Mouse (Mus musculus) mammary gland, adult 2 months (tissue): Measurements from ENCODE around the gene Mfsd5. TPM values are rescaled to one million over a fixed set of nuclear protein-coding genes. Genes with fewer than 3 reads are reported as not detected.

Source experiments
- polyA plus RNA-seq: library from polyadenylated mRNA; depleted of rRNA; stranded (reverse); fragments of >200 nt; gene quantifications from 2 replicates; pipeline ENCODE4 v1.2.3, GENCODE M21; 2012; ENCODE audit warnings: low replicate concordance; rRNA removed

The Mfsd5 gene
- 117 and 134 TPM in 2 replicates for polyA plus RNA-seq

DNA sequence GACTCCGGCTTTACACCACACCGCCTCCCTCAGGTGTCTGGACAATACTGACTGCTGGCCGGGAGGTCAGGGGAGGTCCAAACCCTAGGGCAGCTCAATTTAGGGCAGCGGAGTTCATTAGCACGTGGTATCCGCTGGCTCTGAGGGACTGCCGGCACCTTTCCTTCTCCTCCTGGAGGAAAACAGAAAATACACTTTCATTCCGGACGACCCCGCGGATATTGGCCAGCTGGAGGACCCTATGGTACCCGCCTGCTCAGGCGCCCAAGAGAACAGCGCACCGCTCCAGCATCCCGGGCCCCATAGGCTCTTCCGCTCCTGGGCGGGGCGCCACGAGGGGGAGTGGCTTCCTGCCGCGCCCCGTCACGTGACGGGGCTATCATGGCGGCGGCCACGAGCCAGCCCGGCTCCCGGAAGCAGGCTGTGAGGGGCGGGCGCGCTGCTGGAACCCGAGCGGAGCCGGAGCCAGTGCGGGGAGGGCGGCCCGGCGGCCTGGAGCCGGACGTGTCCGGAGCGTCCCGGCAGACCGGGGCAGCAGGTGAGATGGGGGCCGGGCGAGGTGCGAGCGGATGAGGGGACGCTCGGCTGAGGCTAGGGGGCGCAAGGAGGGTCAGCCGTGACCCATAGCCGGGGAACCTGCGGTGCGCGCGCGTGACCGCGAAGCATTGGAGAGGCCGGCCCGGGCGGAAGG is at the start of gene Mfsd5:
Mfsd5 (plus strand) TSS at position 363 of the 691 bp plus-strand sequence.

DNA sequence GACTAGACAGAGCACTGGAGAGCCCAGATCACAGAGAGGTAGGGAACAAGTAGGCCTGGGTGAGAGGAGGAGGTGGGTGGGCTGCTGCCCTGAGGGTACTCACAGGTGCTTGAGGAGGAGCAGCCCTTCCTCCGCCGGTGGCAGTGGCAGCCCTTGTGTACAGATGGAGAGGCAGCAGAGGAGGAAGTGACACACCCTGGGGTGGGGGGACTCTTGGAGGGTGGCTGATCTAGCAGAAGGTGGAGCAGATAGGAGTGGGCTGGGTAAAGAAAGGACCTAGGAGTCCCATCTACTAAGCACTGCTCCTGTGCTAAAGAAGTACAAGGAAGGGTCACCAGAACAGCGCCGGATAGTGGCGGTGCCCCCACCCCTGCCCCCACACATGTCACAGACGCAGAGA is 47.5 kb upstream of the Mfsd5 start, which contains the start of gene Itgb7:
Itgb7 (minus strand) TSS at position 197 of the 400 bp plus-strand sequence.

GRCm38 (mm10) chr15:102257202-102258075 is 21.8 kb upstream of the Mfsd5 start, which contains the start of gene Rarg:
Rarg (minus strand) TSS chr15:102257517.

DNA sequence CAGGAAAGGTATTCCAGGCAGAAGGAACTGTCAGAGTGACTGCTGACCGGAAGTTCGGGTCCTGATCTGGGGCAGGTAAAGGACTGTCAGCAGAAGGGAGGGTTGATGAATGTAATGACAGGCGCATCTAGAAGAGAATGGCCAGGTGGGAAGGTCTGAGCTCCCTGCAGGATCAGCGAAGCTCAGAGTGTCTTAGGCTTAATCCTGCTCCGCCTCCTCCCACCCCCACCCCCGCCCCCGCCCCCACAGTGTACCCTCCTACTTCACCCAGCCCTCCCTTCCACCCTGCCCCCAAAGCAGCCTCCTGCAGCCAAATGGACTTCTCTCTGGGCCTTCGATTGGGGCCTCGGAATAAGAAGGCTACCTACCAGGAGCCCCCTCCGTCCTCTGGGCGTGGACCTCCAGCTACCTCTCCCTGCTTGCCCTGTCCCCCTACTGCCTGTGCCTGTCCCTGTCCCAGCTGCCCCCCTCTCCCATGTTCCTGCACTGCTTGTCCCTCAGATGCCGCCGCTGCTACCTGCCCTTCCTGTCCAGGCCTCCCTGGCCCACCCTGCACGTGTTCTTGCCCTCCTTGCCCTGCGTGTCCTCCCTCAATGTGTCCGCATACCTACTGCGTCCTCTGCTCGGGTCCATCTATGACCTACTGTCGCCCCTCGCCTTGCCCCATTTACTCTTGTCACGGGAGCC is 8.8 kb upstream of the Mfsd5 start, which contains the start of gene Gm9918:
Gm9918 (plus strand) TSS at position 290 of the 687 bp plus-strand sequence.

DNA sequence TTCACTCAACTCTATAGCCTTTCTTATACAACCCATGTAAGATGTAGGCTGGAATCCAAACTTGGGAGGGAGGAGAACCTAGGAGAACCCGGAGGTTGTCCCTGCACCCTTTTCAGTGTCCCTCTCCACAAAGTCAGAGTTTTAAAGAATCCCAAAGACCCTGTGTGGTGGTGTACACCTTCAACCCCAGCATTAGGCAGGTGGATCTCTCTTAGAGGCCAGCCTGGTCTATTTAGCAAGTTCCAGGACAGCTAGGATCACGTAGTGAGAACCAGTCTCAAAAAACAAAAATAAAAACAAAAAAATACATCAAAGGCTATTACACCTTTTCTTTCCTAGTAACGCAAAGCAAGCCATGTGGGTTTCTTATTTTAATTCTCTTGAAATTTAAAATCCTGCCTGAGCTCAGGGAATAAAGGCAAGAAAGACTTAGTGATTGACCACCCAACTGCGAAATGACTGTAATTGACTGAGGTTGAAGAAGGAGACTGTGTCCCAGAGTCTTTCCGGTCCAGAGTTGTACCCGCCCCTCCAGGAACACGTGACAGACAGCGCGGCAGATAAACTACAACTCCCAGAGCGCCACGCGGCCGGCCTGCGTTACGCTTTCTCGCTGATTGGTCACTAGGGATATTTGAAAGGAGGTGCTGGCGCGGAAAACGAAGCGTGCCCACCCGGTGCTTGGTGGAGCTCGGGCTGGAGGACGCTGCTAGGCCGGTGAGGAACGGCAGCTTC is 16.5 kb downstream of the Mfsd5 start, which contains the start of gene Espl1:
Espl1 (plus strand) TSS at position 634 of the 735 bp plus-strand sequence.

DNA sequence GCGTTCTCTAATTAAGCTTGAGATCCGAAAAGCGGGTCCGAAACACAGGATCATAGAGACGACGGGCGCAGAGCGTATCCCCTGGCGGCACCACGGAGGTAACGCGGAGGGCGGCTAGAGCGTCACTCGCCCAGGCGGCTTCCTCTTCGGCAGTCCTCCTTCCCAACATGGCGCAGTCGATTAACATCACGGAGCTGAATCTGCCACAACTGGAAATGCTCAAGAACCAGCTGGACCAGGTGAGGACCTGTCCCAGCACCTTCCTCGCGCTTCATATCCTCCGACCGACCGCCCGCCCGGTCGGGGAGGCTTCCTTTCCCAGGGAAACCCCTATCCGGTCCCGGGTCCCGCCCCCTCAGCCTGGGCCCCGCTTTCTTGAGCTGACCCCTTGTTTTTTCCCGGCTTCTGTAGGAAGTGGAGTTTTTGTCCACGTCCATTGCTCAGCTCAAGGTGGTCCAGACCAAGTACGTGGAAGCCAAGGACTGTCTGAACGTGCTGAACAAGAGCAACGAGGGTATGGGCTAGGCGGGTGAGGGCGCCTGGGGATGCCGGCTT is 46.8 kb downstream of the Mfsd5 start, which contains the start of gene Pfdn5:
Pfdn5 (plus strand) TSS at position 95 of the 555 bp plus-strand sequence.

Other genes with a start within 250 kb of the Mfsd5 start
- 45.8 and 64.3 TPM in 2 replicates for gene Eif4b, start 205.7 kb upstream of the Mfsd5 start, polyA plus RNA-seq
- gene Tns2, start 179.0 kb upstream of the Mfsd5 start, polyA plus RNA-seq, result 109 and 137 TPM in 2 replicates
- gene Spryd3, start 143.2 kb upstream of the Mfsd5 start, polyA plus RNA-seq, result 34.5 and 35.3 TPM in 2 replicates
- gene Igfbp6, start 135.1 kb upstream of the Mfsd5 start, polyA plus RNA-seq, result 247 and 395 TPM in 2 replicates
- gene Soat2, start 128.9 kb upstream of the Mfsd5 start, polyA plus RNA-seq, result 0.95 and 1.1 TPM in 2 replicates
- 24.1 and 33.0 TPM in 2 replicates for gene Zfp740, start 76.2 kb upstream of the Mfsd5 start, polyA plus RNA-seq
- gene Csad, start 74.7 kb upstream of the Mfsd5 start, polyA plus RNA-seq, result 310 and 374 TPM in 2 replicates
- gene Itgb7, start 47.5 kb upstream of the Mfsd5 start, polyA plus RNA-seq, result 54.5 and 78.5 TPM in 2 replicates
- 62.7 and 82.3 TPM in 2 replicates for gene Rarg, start 21.9 kb upstream of the Mfsd5 start, polyA plus RNA-seq
- 0.20 and 0.32 TPM in 2 replicates for gene Gm9918, start 8.9 kb upstream of the Mfsd5 start, polyA plus RNA-seq
- gene Espl1, start 16.8 kb downstream of the Mfsd5 start, polyA plus RNA-seq, result 2.8 and 2.9 TPM in 2 replicates
- 50.1 and 98.8 TPM in 2 replicates for gene Pfdn5, start 46.7 kb downstream of the Mfsd5 start, polyA plus RNA-seq
- 57.4 and 61.0 TPM in 2 replicates for gene Myg1, start 52.3 kb downstream of the Mfsd5 start, polyA plus RNA-seq
- gene Aaas, start 71.3 kb downstream of the Mfsd5 start, polyA plus RNA-seq, result 47.2 and 52.8 TPM in 2 replicates
- 0.20 and 0.33 TPM in 2 replicates for gene Sp7, start 87.7 kb downstream of the Mfsd5 start, polyA plus RNA-seq
- 19.4 and 25.9 TPM in 2 replicates for gene Sp1, start 126.7 kb downstream of the Mfsd5 start, polyA plus RNA-seq
- gene Amhr2, start 165.9 kb downstream of the Mfsd5 start, polyA plus RNA-seq, result 3.6 and 6.7 TPM in 2 replicates
- 198 and 203 TPM in 2 replicates for gene Prr13, start 179.6 kb downstream of the Mfsd5 start, polyA plus RNA-seq
- 437 and 514 TPM in 2 replicates for gene Pcbp2, start 191.1 kb downstream of the Mfsd5 start, polyA plus RNA-seq
- gene Gm10337, start 224.3 kb downstream of the Mfsd5 start, polyA plus RNA-seq, result not detected in 2 replicates
- gene Map3k12, start 237.6 kb downstream of the Mfsd5 start, polyA plus RNA-seq, result 10.0 and 11.0 TPM in 2 replicates
- gene Tarbp2, start 238.7 kb downstream of the Mfsd5 start, polyA plus RNA-seq, result 69.0 and 82.6 TPM in 2 replicates
- gene Npff, start 245.5 kb downstream of the Mfsd5 start, polyA plus RNA-seq, result 9.0 and 11.3 TPM in 2 replicates